8 mouse cellular contexts compared by ENCODE assay signal in genomic region chr2:78159877-78160485, GRCm38 (mm10).
A peak's percentile ranks its signal among the peaks of the same experiment; 100 is the strongest.
DNase-seq lines count a peak whose midpoint lies in the region; ATAC-seq lines count a peak whose summit lies in the region.

No protein-coding gene starts in this region.

- no peaks in the 10 kb centered on the region for H3K27me3 ChIP-seq in heart, embryonic 10.5 days (ENCODE audit: insufficient read depth, poor library complexity, severe bottlenecking)
- no peaks in the 10 kb centered on the region for H3K27me3 ChIP-seq in hindbrain, embryonic 12.5 days

- H3K9me3 ChIP-seq in heart, embryonic 10.5 days, result no peaks in the 10 kb centered on the region
- no peaks in the 10 kb centered on the region for H3K9me3 ChIP-seq in hindbrain, embryonic 12.5 days (replicated peaks)

- H3K9ac ChIP-seq in hindbrain, embryonic 12.5 days, result no peak overlapping the region

- H3K4me2 ChIP-seq in hindbrain, embryonic 12.5 days (replicated peaks), result no peak overlapping the region

- H3K36me3 ChIP-seq in heart, embryonic 10.5 days, result no peaks in the 10 kb centered on the region
- no peaks in the 10 kb centered on the region for H3K36me3 ChIP-seq in hindbrain, embryonic 12.5 days

- no peak overlapping the region for H3K27ac ChIP-seq in heart, embryonic 10.5 days
- H3K27ac ChIP-seq in hindbrain, embryonic 12.5 days, result no peak overlapping the region

- DNase-seq in heart, adult 8-10 months (ENCODE audit: low spot score), result peak; percentile 18
- no peak for DNase-seq in heart, embryonic 10.5 days (ENCODE audit: low spot score)
- DNase-seq in cerebellum, adult 11 months, result peak; percentile 56
- DNase-seq in lung, postnatal 36 days, result peak; percentile 43
- no peak for DNase-seq in thymus, postnatal 4 days
- DNase-seq in urinary bladder, postnatal 14 days (ENCODE audit: low spot score), result no peak
- no peak for DNase-seq in gastrocnemius, postnatal 4 days (ENCODE audit: low spot score in 2 of 2)

- peak; percentile 81 for ATAC-seq in hindbrain, embryonic 12.5 days (ENCODE audit: low FRiP score)

- 62% methylated on average over 3 of the region's 3 CpGs for WGBS in heart, embryonic 10.5 days
- WGBS in hindbrain, embryonic 12.5 days, result 75% methylated on average over 3 of the region's 3 CpGs

- no peak overlapping the region for H3K4me3 ChIP-seq in heart, embryonic 10.5 days
- H3K4me3 ChIP-seq in hindbrain, embryonic 12.5 days, result no peak overlapping the region

- H3K4me1 ChIP-seq in heart, embryonic 10.5 days, result no peaks in the 10 kb centered on the region
- H3K4me1 ChIP-seq in hindbrain, embryonic 12.5 days, result peaks cover 3% of the 10 kb centered on the region

Comparison
In these comparisons a context has a peak if more than half of its experiments do, and no peak if none do; other contexts are left out.
1. DNase-seq: peak in heart, adult 8-10 months (single experiment), cerebellum, adult 11 months (single experiment) and lung, postnatal 36 days (single experiment); none in heart, embryonic 10.5 days (single experiment), thymus, postnatal 4 days (single experiment), urinary bladder, postnatal 14 days (single experiment) and gastrocnemius, postnatal 4 days (0 of 2).